Mouse (Mus musculus) ovary, adult 2 months (tissue): ENCODE data around the gene Olfr361. TPM values are rescaled to one million over a fixed set of nuclear protein-coding genes. Genes with fewer than 3 reads are reported as not detected.

ENCODE experiments used
- polyA plus RNA-seq: library from polyadenylated mRNA; depleted of rRNA; stranded (reverse); fragments of >200 nt; gene quantifications from 2 replicates; pipeline ENCODE4 v1.2.3, GENCODE M21; 2012; rRNA removed

Olfr361 gene
- not detected in 2 replicates for polyA plus RNA-seq

DNA sequence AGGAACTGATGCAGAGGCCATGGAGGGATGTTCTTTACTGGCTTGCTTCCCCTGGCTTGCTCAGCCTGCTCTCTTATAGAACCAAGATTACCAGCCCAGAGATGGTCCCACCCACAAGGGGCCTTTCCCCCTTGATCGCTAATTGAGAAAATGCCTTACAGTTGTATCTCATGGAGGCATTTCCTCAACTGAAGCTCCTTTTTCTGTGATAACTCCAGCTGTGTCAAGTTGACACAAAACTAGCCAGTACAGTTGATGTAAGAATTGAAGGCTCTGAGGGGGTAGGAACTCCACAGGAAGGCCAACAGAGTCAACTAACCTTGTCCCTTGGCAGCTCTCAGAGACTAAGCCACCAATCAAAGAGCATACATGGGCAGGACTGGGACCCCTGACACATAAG lies at the start of gene Olfr361:
Gene Olfr361, minus strand, starts transcription at position 101 of the 400 bp plus-strand sequence.

DNA sequence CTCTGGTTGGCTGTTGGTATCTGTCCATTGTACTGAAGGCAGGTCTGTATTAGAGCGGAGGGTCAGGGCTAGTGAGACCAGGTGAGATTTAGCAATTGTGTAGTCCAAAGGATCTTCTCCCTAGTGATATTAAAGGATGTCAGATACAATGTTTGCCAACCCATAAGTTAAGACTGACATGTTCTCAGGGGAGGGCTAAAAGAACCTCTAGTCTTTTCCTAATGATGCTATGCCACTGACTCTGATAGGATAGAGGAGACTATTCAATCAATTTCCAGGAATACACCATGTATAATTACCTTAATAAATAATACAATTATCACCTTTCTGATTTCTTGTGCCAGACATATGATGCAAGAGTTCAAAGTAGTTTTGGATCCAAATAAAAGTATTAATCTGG lies 28.7 kb upstream of the Olfr361 start, which contains the start of gene Olfr362:
Gene Olfr362, minus strand, starts transcription at position 101 of the 400 bp plus-strand sequence.

DNA sequence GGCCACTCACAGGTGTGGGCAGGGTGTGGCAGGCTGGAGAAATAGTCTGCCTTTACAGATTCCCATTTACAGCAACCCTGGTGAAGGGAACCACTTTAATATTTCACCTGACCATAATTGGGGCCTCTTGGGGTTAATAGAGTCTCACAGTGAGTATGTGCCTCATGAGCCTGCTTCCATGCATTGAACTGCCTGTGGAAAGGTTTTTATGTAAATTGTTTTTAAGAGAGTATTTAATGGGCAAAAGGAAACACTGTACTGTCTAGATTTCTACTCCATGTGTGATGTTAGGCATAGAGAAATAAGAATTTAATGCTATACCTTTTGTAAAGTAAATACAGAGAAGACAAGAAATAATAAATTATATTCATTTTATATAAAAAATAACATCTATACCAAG lies 23.6 kb downstream of the Olfr361 start, which contains the start of gene Olfr360:
Gene Olfr360, plus strand, starts transcription at position 301 of the 400 bp plus-strand sequence.

Other genes starting within 250 kb of the Olfr361 start
- gene Olfr350, start 243.0 kb downstream of the Olfr361 start, polyA plus RNA-seq: not detected in 2 replicates
- gene Olfr351, start 226.6 kb downstream of the Olfr361 start, polyA plus RNA-seq: not detected in 2 replicates
- not detected in 2 replicates for gene Olfr352, start 220.8 kb downstream of the Olfr361 start, polyA plus RNA-seq
- gene Olfr353, start 196.4 kb downstream of the Olfr361 start, polyA plus RNA-seq: not detected in 2 replicates
- gene Olfr354, start 183.6 kb downstream of the Olfr361 start, polyA plus RNA-seq: not detected in 2 replicates
- gene Olfr355, start 160.4 kb downstream of the Olfr361 start, polyA plus RNA-seq: not detected in 2 replicates
- not detected in 2 replicates for gene Olfr356, start 152.2 kb downstream of the Olfr361 start, polyA plus RNA-seq
- not detected in 2 replicates for gene Olfr357, start 95.5 kb downstream of the Olfr361 start, polyA plus RNA-seq
- gene Olfr358, start 80.0 kb downstream of the Olfr361 start, polyA plus RNA-seq: not detected in 2 replicates
- not detected in 2 replicates for gene Olfr360, start 23.5 kb downstream of the Olfr361 start, polyA plus RNA-seq
- gene Olfr362, start 28.6 kb upstream of the Olfr361 start, polyA plus RNA-seq: not detected in 2 replicates
- not detected in 2 replicates for gene Olfr364-ps1, start 50.0 kb upstream of the Olfr361 start, polyA plus RNA-seq
- not detected in 2 replicates for gene Olfr365, start 98.9 kb upstream of the Olfr361 start, polyA plus RNA-seq
- gene Olfr366, start 122.3 kb upstream of the Olfr361 start, polyA plus RNA-seq: not detected in 2 replicates
- not detected in 2 replicates for gene Olfr368, start 237.2 kb upstream of the Olfr361 start, polyA plus RNA-seq